Mouse (Mus musculus): ENCODE data around the gene Wipf3. TPM values are rescaled to one million over a fixed set of nuclear protein-coding genes. Genes with fewer than 3 reads are reported as not detected.

Gene Wipf3
- polyA plus RNA-seq (2016; fragmentation: Nextera tagmentation; extraction: Ambion mirVana) = 1.6 and 1.7 TPM in 2 replicates

DNA sequence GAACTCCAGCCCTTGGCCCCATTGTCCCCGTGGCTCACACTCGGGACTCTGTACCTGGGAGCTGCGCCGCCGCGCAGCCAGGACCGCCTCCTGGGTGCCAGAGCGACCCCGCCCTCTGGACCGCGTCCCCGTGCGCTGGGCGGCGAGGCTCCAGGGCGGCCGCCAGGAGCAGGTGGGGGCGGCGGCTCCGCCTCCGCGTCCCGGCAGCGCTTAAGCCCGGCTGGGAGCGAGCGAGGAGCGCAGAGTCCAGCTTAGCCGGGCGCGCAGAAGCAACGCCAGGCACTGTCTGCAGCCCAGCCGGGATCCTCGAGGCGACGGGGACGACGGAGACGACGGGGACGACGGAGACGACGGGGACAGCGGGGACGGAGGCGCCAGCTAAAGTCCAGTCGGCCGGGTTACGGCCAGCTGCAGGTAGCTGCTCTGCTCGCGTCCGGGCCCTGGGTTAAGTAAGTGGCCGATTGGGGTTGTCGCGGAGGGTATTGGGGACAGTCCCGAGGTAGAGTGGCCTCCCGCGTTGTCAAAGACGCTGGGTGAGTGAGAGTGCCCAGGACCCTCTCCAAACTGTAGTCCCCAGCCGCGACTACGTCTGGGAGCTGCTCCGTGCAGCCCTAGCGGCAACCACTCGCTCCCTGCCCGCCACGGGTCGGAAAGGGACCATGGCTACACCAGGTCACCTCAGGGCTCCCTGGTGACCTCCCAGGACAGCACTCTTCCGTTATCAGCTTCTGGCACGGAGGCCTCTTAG, at the start of gene Wipf3:
Gene Wipf3, plus strand, starts transcription at position 157 of the 748 bp plus-strand sequence.
- Histone ChIP-seq H3K4me2 (peak within 1 kb of the TSS; percentile 83), H3K4me3 (replicated peaks) (peak within 1 kb of the TSS; percentile 54), H3K4me1 (peaks cover 18% of the 10 kb centered on the region), H3K36me3 (replicated peaks) (no peaks in the 10 kb centered on the region), H3K27me3 (peaks cover 42% of the 10 kb centered on the region), H3K9me3 (no peaks in the 10 kb centered on the region), H3K27ac (no peak within 1 kb of the TSS), H3K9ac (peak within 1 kb of the TSS; percentile 53)
- ATAC-seq (ENCODE audit: low FRiP score) = peak; percentile 87
- WGBS = under 1% methylated on average over 66 of the region's 71 CpGs

DNA sequence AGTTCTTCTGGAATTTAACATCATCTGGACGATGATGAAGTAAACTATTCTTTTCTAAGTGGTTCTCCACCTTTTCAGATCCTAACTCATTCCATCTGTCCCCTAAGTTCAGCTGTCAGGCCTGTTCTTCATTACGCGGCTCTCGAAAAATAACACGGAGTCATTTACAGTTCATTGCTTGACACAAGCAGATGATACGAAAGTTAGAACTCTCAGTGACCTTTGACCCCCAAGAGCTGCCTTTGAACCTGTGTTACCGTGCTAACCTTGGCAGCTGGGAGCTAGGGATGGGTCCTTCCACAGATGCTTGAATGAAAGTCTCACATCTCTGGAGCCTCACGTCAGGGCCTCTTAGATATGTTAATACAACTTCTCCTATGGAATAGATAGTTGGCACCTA, 46.8 kb upstream of the Wipf3 start:
- 71% methylated on average over 8 of the region's 8 CpGs for WGBS

DNA sequence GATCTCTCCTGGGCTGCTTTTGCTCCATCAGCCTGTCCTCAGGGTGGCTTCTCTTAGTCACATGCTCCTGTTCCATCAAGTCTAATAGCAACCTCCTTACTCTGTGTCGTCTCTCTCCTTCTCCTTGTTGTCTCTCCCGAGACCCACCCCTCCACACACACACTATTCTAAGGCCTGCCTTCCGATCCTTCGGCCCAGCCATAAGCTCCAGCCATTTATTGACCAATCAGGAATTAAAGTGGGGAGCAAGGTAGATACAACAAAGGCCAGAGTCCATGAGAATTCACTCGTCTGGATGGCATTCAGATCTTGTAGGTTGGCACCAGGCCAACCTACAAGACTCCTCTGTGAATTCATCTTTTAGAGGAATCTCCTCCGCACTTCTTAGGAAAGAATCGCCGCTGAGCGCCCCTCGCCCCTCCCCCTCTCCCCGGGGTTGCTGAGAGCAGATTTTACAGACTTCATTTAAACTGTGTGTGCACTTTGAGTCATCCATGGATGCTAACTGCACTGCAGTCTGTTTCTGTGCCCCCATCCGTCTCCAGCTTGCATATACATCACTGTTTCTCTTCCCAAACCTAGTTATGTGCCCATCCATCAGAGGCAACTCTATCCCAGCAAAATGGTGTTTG, 45.4 kb upstream of the Wipf3 start:
- H3K4me1 ChIP-seq = peaks cover 5% of the 10 kb centered on the region; the same call in 1 of the 2 replicates
- no peaks in the 10 kb centered on the region for H3K9me3 ChIP-seq
- H3K9ac ChIP-seq = no peak overlapping the region
- H3K36me3 ChIP-seq (replicated peaks) = no peaks in the 10 kb centered on the region
- H3K4me2 ChIP-seq = no peak overlapping the region
- H3K4me3 ChIP-seq (replicated peaks) = no peak overlapping the region
- no peak for ATAC-seq (ENCODE audit: low FRiP score)
- no peaks in the 10 kb centered on the region for H3K27me3 ChIP-seq
- WGBS = 52% methylated on average over 12 of the region's 12 CpGs
- H3K27ac ChIP-seq = no peak overlapping the region

More for the DNA sequence above, 46.8 kb upstream of the Wipf3 start:
- Histone ChIP-seq H3K9ac (no peak overlapping the region), H3K4me2 (no peak overlapping the region), H3K9me3 (no peaks in the 10 kb centered on the region), H3K36me3 (replicated peaks) (no peaks in the 10 kb centered on the region), H3K27me3 (no peaks in the 10 kb centered on the region), H3K27ac (no peak overlapping the region), H3K4me1 (peaks cover 5% of the 10 kb centered on the region; the same call in 1 of the 2 replicates), H3K4me3 (replicated peaks) (no peak overlapping the region)
- no peak for ATAC-seq (ENCODE audit: low FRiP score)

DNA sequence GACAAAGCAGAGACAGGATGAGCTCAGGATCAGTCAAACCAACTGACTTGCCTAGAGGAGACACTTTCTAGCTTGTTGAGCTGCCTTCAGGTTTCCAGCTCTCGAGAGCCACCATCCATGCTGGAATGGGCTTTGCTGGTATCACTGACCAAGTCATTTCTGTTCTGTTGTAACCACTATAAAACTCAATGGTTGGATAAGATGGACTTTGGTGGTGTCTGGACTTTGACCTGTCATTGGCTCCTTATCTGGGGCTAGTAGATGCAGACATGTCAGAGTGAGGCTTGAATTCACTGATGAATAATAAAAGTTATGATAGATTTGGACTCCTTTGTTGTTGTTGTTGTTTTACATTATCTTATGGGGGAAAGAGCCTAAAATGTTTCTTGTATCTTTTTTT, 44.6 kb upstream of the Wipf3 start:
- no peaks in the 10 kb centered on the region for H3K9me3 ChIP-seq
- 89% methylated on average over 1 of the region's 1 CpGs for WGBS
- no peaks in the 10 kb centered on the region for H3K36me3 ChIP-seq (replicated peaks)
- H3K4me3 ChIP-seq (replicated peaks) = no peak overlapping the region
- no peak overlapping the region for H3K4me2 ChIP-seq
- no peak overlapping the region for H3K9ac ChIP-seq
- H3K4me1 ChIP-seq = peaks cover 5% of the 10 kb centered on the region; the same call in 1 of the 2 replicates
- no peak overlapping the region for H3K27ac ChIP-seq
- no peak for ATAC-seq (ENCODE audit: low FRiP score)
- no peaks in the 10 kb centered on the region for H3K27me3 ChIP-seq

DNA sequence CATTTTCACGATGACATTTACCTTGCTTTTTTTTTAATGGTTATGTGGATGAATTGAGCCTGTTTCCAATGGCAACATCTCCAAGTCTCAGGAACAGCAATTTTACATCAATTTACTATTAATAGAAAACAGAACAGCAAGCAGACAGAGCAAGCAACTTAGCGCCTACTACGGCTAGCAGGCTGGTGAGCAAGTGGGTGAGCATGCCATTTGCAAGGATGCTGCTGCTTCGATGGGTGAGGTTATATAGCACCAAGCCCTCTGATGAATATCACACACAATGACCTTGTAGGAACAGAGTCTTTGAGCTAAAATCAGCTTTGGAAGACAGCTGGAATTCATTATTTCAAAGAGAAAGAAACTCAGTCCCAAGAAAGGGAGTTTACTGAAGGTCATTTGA, 43.0 kb upstream of the Wipf3 start:
- ATAC-seq (ENCODE audit: low FRiP score) = no peak
- WGBS = 76% methylated on average over 4 of the region's 4 CpGs
- no peak overlapping the region for H3K4me3 ChIP-seq (replicated peaks)
- no peaks in the 10 kb centered on the region for H3K27me3 ChIP-seq
- no peaks in the 10 kb centered on the region for H3K36me3 ChIP-seq (replicated peaks)
- no peak overlapping the region for H3K9ac ChIP-seq
- no peaks in the 10 kb centered on the region for H3K9me3 ChIP-seq
- peaks cover 5% of the 10 kb centered on the region; the same call in 1 of the 2 replicates for H3K4me1 ChIP-seq
- no peak overlapping the region for H3K27ac ChIP-seq
- no peak overlapping the region for H3K4me2 ChIP-seq

DNA sequence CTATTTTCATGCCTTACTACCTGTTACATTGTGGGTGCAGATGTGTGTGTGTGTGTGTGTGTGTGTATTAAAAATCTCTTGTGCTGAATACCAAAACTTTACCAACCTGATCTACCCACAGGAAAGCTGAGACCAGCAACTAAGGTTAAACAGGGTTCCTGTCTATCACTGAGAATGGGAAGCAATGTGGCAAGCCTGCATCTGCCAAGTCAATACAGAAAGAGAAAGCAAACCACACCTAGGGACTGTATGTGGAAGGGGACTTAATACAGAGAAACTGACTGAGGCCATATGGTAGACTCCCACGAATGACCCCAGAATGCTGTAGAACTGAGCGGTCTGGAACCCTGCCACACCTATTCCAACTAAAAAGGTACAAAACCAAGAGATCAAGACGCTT, 42.4 kb upstream of the Wipf3 start:
- Histone ChIP-seq H3K27me3 (no peaks in the 10 kb centered on the region), H3K36me3 (replicated peaks) (no peaks in the 10 kb centered on the region), H3K4me1 (peaks cover 5% of the 10 kb centered on the region; the same call in 1 of the 2 replicates), H3K4me3 (replicated peaks) (no peak overlapping the region), H3K9ac (no peak overlapping the region), H3K9me3 (no peaks in the 10 kb centered on the region), H3K4me2 (no peak overlapping the region), H3K27ac (no peak overlapping the region)
- WGBS = 93% methylated on average over 3 of the region's 3 CpGs
- no peak for ATAC-seq (ENCODE audit: low FRiP score)

DNA sequence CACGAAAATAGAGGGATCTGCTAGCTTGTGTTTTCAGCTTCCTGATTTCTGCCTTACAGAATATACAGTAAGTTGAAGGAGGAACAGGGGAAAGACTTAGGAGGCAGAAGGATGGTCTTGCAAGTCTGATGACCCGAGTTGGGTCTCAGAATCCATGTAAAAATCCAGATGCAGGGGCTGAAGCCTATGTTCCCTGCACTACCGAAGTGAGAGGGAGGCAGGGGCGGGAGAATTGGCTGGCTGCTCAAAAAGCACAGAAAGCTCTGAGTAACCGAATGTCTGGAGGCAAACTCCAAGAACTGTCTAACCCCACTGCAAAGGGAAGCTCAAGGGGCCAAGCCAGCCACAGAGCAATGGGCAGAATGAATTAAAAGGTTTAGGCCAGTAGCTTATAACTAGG, 41.7 kb upstream of the Wipf3 start:
- Histone ChIP-seq H3K4me1 (peaks cover 5% of the 10 kb centered on the region; the same call in 1 of the 2 replicates), H3K27ac (no peak overlapping the region), H3K4me2 (no peak overlapping the region), H3K36me3 (replicated peaks) (no peaks in the 10 kb centered on the region), H3K4me3 (replicated peaks) (no peak overlapping the region), H3K9ac (no peak overlapping the region), H3K9me3 (no peaks in the 10 kb centered on the region), H3K27me3 (no peaks in the 10 kb centered on the region)
- ATAC-seq (ENCODE audit: low FRiP score) = no peak
- WGBS = 74% methylated on average over 5 of the region's 5 CpGs

DNA sequence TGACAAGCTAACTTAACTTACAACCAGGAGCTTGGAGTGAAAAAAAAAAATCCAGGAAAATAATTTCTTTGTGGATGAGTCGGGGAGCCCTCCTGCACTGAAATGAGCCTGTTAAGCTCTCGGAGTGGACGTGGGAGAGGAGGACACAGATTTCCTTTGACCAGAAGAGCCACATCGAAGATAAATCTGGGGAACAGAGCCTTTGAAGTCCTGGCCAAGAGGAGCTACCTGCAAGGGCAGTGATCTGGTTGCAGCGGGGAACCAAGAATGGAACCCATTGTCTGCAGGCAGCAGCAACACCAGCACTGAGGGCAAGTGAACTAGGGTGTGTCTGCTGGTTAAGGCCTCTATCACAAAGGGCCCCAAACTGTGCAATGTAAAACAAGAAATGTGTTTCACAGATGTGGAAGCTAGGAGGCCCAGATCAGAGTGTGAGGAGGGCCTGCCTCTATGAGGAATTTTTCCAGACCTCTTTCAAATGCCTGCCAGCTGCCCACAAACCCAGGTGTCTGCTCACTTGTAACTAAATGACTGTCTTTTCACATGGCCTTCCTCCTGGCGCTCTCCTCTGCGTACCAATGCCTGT, 40.6 kb upstream of the Wipf3 start:
- Histone ChIP-seq H3K9me3 (no peaks in the 10 kb centered on the region), H3K4me2 (no peak overlapping the region), H3K4me3 (replicated peaks) (no peak overlapping the region), H3K27ac (no peak overlapping the region), H3K4me1 (peaks cover 5% of the 10 kb centered on the region; the same call in 1 of the 2 replicates), H3K27me3 (no peaks in the 10 kb centered on the region), H3K9ac (no peak overlapping the region), H3K36me3 (replicated peaks) (no peaks in the 10 kb centered on the region)
- 76% methylated on average over 7 of the region's 7 CpGs for WGBS
- ATAC-seq (ENCODE audit: low FRiP score) = no peak

DNA sequence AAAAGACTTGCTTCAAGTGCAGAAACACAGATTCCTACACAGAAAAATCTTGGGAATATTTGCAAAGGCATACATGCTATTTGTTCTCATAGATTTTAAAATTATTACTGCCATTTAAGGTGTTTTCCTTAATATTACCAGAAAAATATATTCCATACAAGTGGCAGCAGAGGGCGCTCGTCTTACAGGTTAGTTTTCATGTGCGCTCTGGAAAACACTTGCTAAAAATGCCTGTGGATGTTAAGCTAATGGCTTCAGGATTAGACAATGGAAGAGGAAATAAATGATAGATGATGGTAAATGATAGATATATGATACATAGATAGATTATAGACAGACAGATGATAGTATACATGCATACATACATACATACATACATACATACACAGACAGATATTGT, 37.6 kb upstream of the Wipf3 start:
- WGBS = 2% methylated on average over 3 of the region's 3 CpGs

DNA sequence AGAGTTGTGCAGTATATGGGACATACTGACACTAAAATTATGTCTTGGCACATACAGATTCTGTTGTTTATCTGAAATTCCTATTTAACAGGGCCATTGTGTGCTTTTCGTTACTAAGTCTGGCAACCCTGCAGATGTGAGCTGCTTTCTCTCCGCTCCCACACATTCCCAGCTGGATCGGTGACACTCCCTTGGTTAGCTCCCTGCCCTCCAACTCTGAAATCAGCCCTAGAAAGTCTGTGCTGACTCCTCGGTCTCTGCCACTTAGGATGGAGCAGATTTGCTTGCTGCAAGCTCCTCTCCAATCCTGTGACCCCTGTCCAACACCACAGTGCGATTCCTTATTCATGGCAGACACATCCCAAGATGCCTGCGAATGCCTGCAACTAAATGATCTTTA, 35.5 kb upstream of the Wipf3 start:
- WGBS = 82% methylated on average over 6 of the region's 6 CpGs
- H3K4me1 ChIP-seq = no peaks in the 10 kb centered on the region
- H3K4me2 ChIP-seq = no peak overlapping the region
- no peaks in the 10 kb centered on the region for H3K9me3 ChIP-seq
- no peak overlapping the region for H3K4me3 ChIP-seq (replicated peaks)
- H3K27me3 ChIP-seq = no peaks in the 10 kb centered on the region
- H3K27ac ChIP-seq = no peak overlapping the region
- no peaks in the 10 kb centered on the region for H3K36me3 ChIP-seq (replicated peaks)
- no peak overlapping the region for H3K9ac ChIP-seq
- ATAC-seq (ENCODE audit: low FRiP score) = no peak

More for the DNA sequence above, 37.6 kb upstream of the Wipf3 start:
- no peaks in the 10 kb centered on the region for H3K9me3 ChIP-seq
- H3K4me3 ChIP-seq (replicated peaks) = no peak overlapping the region
- H3K4me2 ChIP-seq = no peak overlapping the region
- no peaks in the 10 kb centered on the region for H3K36me3 ChIP-seq (replicated peaks)
- H3K4me1 ChIP-seq = no peaks in the 10 kb centered on the region
- H3K27me3 ChIP-seq = no peaks in the 10 kb centered on the region
- ATAC-seq (ENCODE audit: low FRiP score) = 0 out of 2 replicates have a peak, but pooled peaks have one; percentile 20
- H3K27ac ChIP-seq = no peak overlapping the region
- H3K9ac ChIP-seq = no peak overlapping the region

DNA sequence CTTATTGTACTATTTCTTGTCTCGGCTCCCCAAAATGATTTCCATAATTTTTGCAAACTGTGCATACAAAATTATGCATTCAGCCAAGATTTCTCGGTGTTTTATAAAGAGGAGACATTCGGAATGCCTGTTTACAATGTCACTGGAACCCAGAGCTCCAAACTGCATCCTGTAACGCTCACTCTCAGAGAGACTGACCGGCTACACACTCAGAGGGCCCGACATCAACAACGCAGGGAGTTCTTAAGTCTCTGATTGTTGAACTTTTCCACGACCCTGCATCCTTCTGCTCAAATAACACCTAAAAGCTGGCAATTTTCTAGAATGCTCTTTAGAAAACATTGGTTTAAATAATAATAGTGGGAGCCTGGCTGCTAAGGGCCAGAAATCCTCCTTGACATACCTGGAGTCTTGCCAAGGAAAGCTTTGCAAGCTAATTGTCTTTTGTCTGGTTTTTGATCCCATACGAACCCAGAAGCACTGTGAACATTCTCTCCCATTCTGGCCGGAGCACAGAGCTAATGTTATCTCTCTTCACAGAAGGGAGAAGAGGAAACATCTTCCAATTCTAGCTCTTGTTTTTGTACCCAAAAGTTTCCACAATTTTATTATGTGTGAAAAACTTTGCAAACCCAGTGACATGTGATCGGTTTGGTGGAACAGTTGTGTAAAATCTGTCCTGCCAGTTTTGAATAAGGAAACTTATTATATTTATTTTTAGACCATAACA, 30.0 kb upstream of the Wipf3 start:
- no peak for ATAC-seq (ENCODE audit: low FRiP score)
- Histone ChIP-seq H3K27ac (no peak overlapping the region), H3K27me3 (no peaks in the 10 kb centered on the region), H3K9me3 (no peaks in the 10 kb centered on the region), H3K9ac (no peak overlapping the region), H3K4me3 (replicated peaks) (no peak overlapping the region), H3K36me3 (replicated peaks) (no peaks in the 10 kb centered on the region), H3K4me2 (no peak overlapping the region), H3K4me1 (0 out of 2 replicates have a peak, but pooled peaks cover 5% of the 10 kb centered on the region)
- WGBS = 55% methylated on average over 11 of the region's 11 CpGs

DNA sequence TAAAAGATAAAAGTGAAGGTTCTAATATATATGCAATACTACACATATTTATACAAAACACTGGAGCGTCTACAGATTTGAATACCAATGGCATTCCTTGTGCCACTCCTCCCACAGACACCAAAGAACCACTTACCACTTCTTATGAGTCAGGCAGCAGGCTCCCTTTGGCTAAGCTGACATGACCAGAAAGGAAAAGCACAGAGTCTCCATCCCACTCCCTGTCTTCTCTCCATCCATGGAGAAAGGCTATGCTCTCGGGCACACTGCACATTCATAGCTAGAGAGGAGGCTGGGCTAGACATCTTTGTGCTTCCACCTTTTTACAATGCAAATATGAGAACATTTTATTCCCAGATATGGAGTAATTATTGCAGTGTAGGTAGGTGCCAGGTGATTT, 27.9 kb upstream of the Wipf3 start:
- WGBS = 62% methylated on average over 2 of the region's 2 CpGs
- no peak for ATAC-seq (ENCODE audit: low FRiP score)
- no peaks in the 10 kb centered on the region for H3K36me3 ChIP-seq (replicated peaks)
- no peaks in the 10 kb centered on the region for H3K27me3 ChIP-seq
- no peak overlapping the region for H3K4me2 ChIP-seq
- H3K9me3 ChIP-seq = no peaks in the 10 kb centered on the region
- H3K9ac ChIP-seq = no peak overlapping the region
- no peak overlapping the region for H3K27ac ChIP-seq
- 0 out of 2 replicates have a peak, but pooled peaks cover 5% of the 10 kb centered on the region for H3K4me1 ChIP-seq
- no peak overlapping the region for H3K4me3 ChIP-seq (replicated peaks)

Measured in forebrain, embryonic 12.5 days (tissue).